Mouse (Mus musculus): ENCODE data around the gene U90926.

DNA sequence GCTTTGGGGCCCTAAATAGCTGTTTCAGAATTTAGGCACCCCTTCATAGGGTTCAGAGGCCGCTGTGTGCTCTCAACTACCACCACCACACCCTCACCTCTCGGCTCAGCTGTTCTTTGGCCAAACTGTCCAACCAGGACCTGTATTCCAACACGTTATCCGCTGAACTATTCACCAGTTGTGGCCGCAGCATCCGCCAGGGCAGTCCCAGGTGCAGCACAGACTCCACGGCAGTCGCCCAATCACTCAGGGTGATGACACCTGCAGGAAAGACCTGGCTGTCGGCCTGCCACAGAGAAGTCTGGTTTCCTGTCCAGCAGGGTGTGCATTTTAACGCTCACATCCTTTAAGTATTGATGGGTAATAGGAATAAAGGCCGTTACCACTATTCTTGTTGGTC lies 15.1 kb upstream of the U90926 start:
- TF ChIP-seq CTCF (IDR thresholded peaks at IDR 0.05) (no peak), EP300 (IDR thresholded peaks at IDR 0.05; ENCODE audit: insufficient read depth, low read depth, low read length) (no peak), POLR2A (IDR thresholded peaks at IDR 0.05; ENCODE audit: insufficient read depth, low read depth, low read length) (no peak)

All from heart, adult 2 months (tissue).